Mouse (Mus musculus): ENCODE data around the gene Rnf128. TPM values are rescaled to one million over a fixed set of nuclear protein-coding genes. Genes with fewer than 3 reads are reported as not detected.

Rnf128 gene
- polyA plus RNA-seq, 1 experiment from 2014 or later, result 5.2 TPM

Other genes with a start within 250 kb of the Rnf128 start
- not detected in 2 replicates for gene Trap1a, start 229.6 kb upstream of the Rnf128 start, polyA plus RNA-seq (2015; fragmentation: Nextera tagmentation; extraction: Ambion mirVana)
- gene D330045A20Rik, start 82.9 kb upstream of the Rnf128 start, polyA plus RNA-seq (2015; fragmentation: Nextera tagmentation; extraction: Ambion mirVana), result 1.0 and 1.1 TPM in 2 replicates
- 0.47 and 0.83 TPM in 2 replicates for gene Tbc1d8b, start 121.7 kb downstream of the Rnf128 start, polyA plus RNA-seq (2015; fragmentation: Nextera tagmentation; extraction: Ambion mirVana)
- not detected in 2 replicates for gene Gm15013, start 151.2 kb downstream of the Rnf128 start, polyA plus RNA-seq (2015; fragmentation: Nextera tagmentation; extraction: Ambion mirVana)
- 0.19 and 0.23 TPM in 2 replicates for gene Ripply1, start 219.0 kb downstream of the Rnf128 start, polyA plus RNA-seq (2015; fragmentation: Nextera tagmentation; extraction: Ambion mirVana)
- 0.27 and 1.9 TPM in 2 replicates for gene Cldn2, start 237.5 kb downstream of the Rnf128 start, polyA plus RNA-seq (2015; fragmentation: Nextera tagmentation; extraction: Ambion mirVana)

Data from neural tube, embryonic 15.5 days (tissue).